Mouse (Mus musculus) intestine, embryonic 16.5 days (tissue): Measurements from ENCODE around the gene Dchs2. TPM values are rescaled to one million over a fixed set of nuclear protein-coding genes. Genes with fewer than 3 reads are reported as not detected.

Source experiments
- ATAC-seq: fragments of 200-750 bp; cut with Nextera tagmentation; 2 replicates; pipeline ENCODE4 v1.8.0; 2017; ENCODE audit warnings: moderate TSS enrichment, moderate library complexity
- H3K27ac ChIP-seq: fragments of 300-500 bp; sonication (generic); 2 replicates; pipeline ENCODE4 v1.5.1; 2014; ENCODE audit warnings: mild to moderate bottlenecking, low read length
- H3K27me3 ChIP-seq: fragments of 300-500 bp; sonication (generic); replicated peaks from 2 replicates; pipeline ENCODE4 v1.6.1; 2014; ENCODE audit warnings: low read length, control low read depth, mixed read lengths; ENCODE audit not compliant: control insufficient read depth, insufficient read depth
- H3K36me3 ChIP-seq: fragments of 300-500 bp; sonication (generic); 2 replicates; pipeline ENCODE4 v1.6.1; 2014; ENCODE audit warnings: low read length, control low read depth; ENCODE audit not compliant: control insufficient read depth, insufficient read depth
- H3K4me1 ChIP-seq: fragments of 300-500 bp; sonication (generic); 2 replicates; pipeline ENCODE4 v1.6.1; 2014; ENCODE audit warnings: low read length, control low read depth, mixed read lengths; ENCODE audit not compliant: control insufficient read depth, insufficient read depth
- H3K4me2 ChIP-seq: fragments of 300-500 bp; sonication (generic); 2 replicates; pipeline ENCODE4 v1.6.1; 2014; ENCODE audit warnings: low read depth, low read length, control low read depth
- H3K4me3 ChIP-seq: fragments of 300-500 bp; sonication (generic); 2 replicates; pipeline ENCODE4 v1.5.1; 2014; ENCODE audit warnings: mild to moderate bottlenecking, low read length
- H3K9ac ChIP-seq: fragments of 300-500 bp; sonication (generic); 2 replicates; pipeline ENCODE4 v1.6.1; 2014; ENCODE audit warnings: low read depth, low read length
- H3K9me3 ChIP-seq: fragments of 300-500 bp; sonication (generic); 2 replicates; pipeline ENCODE4 v1.6.1; 2016; ENCODE audit warnings: low read length, control low read depth; ENCODE audit not compliant: control insufficient read depth
- WGBS: fragments of 180-500 bp; shearing (Covaris S2); extraction: QIAGEN DNeasy Blood & Tissue Kit; methylation state at CpG from one replicate; pipeline ENCODE4 v1.1.7; 2014; 5-methylcytosine and 5-hydroxymethylcytosine counted together
- polyA plus RNA-seq: library from polyadenylated mRNA; unstranded; fragments of >200 nt; fragmentation: Nextera tagmentation; extraction: Ambion mirVana; gene quantifications from 2 replicates; pipeline ENCODE4 v1.2.1, GENCODE M21; 2015

Gene Dchs2
- polyA plus RNA-seq = 0.06 and 0.12 TPM in 2 replicates

- WGBS = under 1% methylated on average over 55 of the region's 55 CpGs
- Histone ChIP-seq H3K36me3 (no peaks in the 10 kb centered on the region), H3K4me2 (peak within 1 kb of the TSS; percentile 97), H3K9me3 (no peaks in the 10 kb centered on the region), H3K4me1 (peaks cover 23% of the 10 kb centered on the region), H3K9ac (peak within 1 kb of the TSS; percentile 61), H3K27ac (no peak within 1 kb of the TSS), H3K4me3 (peak within 1 kb of the TSS; percentile 58), H3K27me3 (peaks cover 46% of the 10 kb centered on the region)
- peak; percentile 34; the same call in 1 of the 2 replicates for ATAC-seq
Measured at GRCm38 (mm10) chr3:83127726-83128448, at the start of gene Dchs2. Gene Dchs2, plus strand, starts transcription at chr3:83127948.

GRCm38 (mm10) chr3:83080567-83081055, 47.1 kb upstream of the Dchs2 start:
- no peaks in the 10 kb centered on the region for H3K27me3 ChIP-seq
- H3K9ac ChIP-seq = peak overlapping the region; percentile 48; the same call in 1 of the 2 replicates
- ATAC-seq = peak; percentile 80
- no peaks in the 10 kb centered on the region for H3K4me1 ChIP-seq
- H3K4me3 ChIP-seq = peak overlapping the region; percentile 47
- no peaks in the 10 kb centered on the region for H3K36me3 ChIP-seq
- H3K27ac ChIP-seq = no peak overlapping the region
- peak overlapping the region; percentile 76 for H3K4me2 ChIP-seq
- H3K9me3 ChIP-seq = no peaks in the 10 kb centered on the region
- 3% methylated on average over 11 of the region's 11 CpGs for WGBS

DNA sequence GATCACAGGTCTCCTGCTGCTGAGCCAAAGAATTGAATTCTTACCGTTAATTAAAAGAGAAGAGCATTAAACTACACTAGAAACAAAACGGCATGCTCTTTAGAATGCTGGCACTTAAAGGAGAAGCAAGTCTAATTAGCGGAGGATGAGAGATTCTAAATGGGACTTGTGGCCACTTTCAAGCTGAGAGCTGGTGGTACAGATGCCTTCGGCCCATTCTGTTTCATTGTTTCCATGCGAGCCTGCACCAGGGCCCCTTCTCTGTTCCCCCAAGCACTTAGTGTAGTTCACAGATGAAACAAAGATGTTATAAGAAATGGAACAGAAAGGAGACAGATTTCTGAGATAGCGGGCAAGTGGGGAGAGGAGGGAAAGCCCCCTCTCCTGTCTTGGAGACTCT, 30.2 kb upstream of the Dchs2 start:
- ATAC-seq = no peak
- H3K9me3 ChIP-seq = no peaks in the 10 kb centered on the region
- no peak overlapping the region for H3K4me2 ChIP-seq
- H3K27me3 ChIP-seq = no peaks in the 10 kb centered on the region
- no peak overlapping the region for H3K9ac ChIP-seq
- no peaks in the 10 kb centered on the region for H3K4me1 ChIP-seq
- H3K27ac ChIP-seq = no peak overlapping the region
- H3K36me3 ChIP-seq = no peaks in the 10 kb centered on the region
- 78% methylated on average over 6 of the region's 6 CpGs for WGBS
- H3K4me3 ChIP-seq = no peak overlapping the region

DNA sequence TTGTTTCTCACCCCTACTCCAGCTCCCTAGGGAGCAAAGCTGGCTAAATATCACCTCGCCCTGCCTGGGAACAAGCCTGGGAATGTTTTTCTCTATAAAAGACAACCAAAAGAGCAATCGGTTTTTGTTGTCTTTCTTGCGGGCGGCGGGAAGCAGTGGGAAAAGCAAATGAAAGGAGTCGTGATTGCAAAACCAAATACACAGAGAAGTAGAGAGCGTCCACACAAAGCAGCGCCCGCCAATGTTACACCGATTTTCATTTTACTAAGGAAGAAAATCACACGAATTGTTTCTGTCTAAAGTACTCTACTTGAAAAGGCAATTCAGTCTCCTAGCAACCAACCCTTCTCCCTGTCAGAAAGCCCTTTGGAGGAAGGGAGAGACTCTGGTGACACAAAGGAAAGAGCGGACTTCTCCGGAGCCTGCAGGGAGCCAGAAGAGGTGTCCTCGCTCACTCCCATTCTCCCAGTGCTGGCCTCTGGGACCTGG, 29.2 kb upstream of the Dchs2 start:
- Histone ChIP-seq H3K4me2 (peak overlapping the region; percentile 38), H3K27ac (no peak overlapping the region), H3K9ac (no peak overlapping the region), H3K36me3 (no peaks in the 10 kb centered on the region), H3K27me3 (no peaks in the 10 kb centered on the region), H3K4me3 (peak overlapping the region; percentile 30), H3K9me3 (no peaks in the 10 kb centered on the region), H3K4me1 (no peaks in the 10 kb centered on the region)
- WGBS = 9% methylated on average over 14 of the region's 14 CpGs
- no peak for ATAC-seq

DNA sequence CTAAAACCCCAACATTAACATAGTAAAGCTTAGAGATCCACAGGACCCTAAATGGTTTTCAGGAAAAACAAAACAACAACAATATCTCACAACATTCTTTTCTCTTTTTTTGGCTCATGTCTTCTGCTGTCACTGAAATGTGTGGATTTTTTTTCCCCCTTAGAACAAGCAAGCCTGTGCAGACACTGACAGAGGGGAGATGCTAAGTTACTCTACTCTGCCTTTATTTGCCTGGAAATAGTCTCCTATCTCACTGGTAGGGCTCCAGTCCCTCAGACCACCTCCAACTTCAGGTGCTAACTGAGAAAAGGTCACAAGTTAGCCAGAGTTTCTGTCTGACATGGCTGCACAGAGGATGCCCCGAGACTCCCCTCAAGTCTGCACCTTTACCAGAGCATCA, 28.6 kb upstream of the Dchs2 start:
- ATAC-seq = no peak
- H3K27ac ChIP-seq = no peak overlapping the region
- 82% methylated on average over 1 of the region's 1 CpGs for WGBS
- no peaks in the 10 kb centered on the region for H3K9me3 ChIP-seq
- no peak overlapping the region for H3K4me3 ChIP-seq
- no peak overlapping the region for H3K9ac ChIP-seq
- H3K27me3 ChIP-seq = no peaks in the 10 kb centered on the region
- H3K4me2 ChIP-seq = peak overlapping the region; percentile 38; the same call in 1 of the 2 replicates
- no peaks in the 10 kb centered on the region for H3K36me3 ChIP-seq
- H3K4me1 ChIP-seq = no peaks in the 10 kb centered on the region

- H3K4me1 ChIP-seq = no peaks in the 10 kb centered on the region
- no peak overlapping the region for H3K9ac ChIP-seq
- no peak for ATAC-seq
- no peaks in the 10 kb centered on the region for H3K36me3 ChIP-seq
- H3K4me2 ChIP-seq = no peak overlapping the region
- no peak overlapping the region for H3K27ac ChIP-seq
- no peak overlapping the region for H3K4me3 ChIP-seq
- 78% methylated on average over 6 of the region's 6 CpGs for WGBS
- H3K9me3 ChIP-seq = no peaks in the 10 kb centered on the region
- no peaks in the 10 kb centered on the region for H3K27me3 ChIP-seq
Measured at GRCm38 (mm10) chr3:83099651-83100050, 28.1 kb upstream of the Dchs2 start.

- Histone ChIP-seq H3K27me3 (no peaks in the 10 kb centered on the region), H3K9ac (no peak overlapping the region), H3K36me3 (no peaks in the 10 kb centered on the region), H3K4me3 (no peak overlapping the region), H3K9me3 (no peaks in the 10 kb centered on the region), H3K4me1 (no peaks in the 10 kb centered on the region), H3K27ac (no peak overlapping the region), H3K4me2 (no peak overlapping the region)
- ATAC-seq = no peak
- WGBS = 88% methylated on average over 6 of the region's 6 CpGs
Measured at GRCm38 (mm10) chr3:83102286-83102685, 25.5 kb upstream of the Dchs2 start.

- Histone ChIP-seq H3K27ac (no peak overlapping the region), H3K9me3 (no peaks in the 10 kb centered on the region), H3K27me3 (no peaks in the 10 kb centered on the region), H3K4me3 (no peak overlapping the region), H3K36me3 (no peaks in the 10 kb centered on the region), H3K4me2 (no peak overlapping the region), H3K9ac (no peak overlapping the region), H3K4me1 (no peaks in the 10 kb centered on the region)
- WGBS = 34% methylated on average over 4 of the region's 4 CpGs
- ATAC-seq = no peak
Measured at GRCm38 (mm10) chr3:83110163-83110562, 17.6 kb upstream of the Dchs2 start.

- Histone ChIP-seq H3K4me3 (no peak overlapping the region), H3K9me3 (no peaks in the 10 kb centered on the region), H3K27me3 (no peaks in the 10 kb centered on the region), H3K4me1 (no peaks in the 10 kb centered on the region), H3K36me3 (no peaks in the 10 kb centered on the region), H3K27ac (no peak overlapping the region), H3K4me2 (no peak overlapping the region), H3K9ac (no peak overlapping the region)
- WGBS = 60% methylated on average over 7 of the region's 7 CpGs
- ATAC-seq = no peak
Measured at GRCm38 (mm10) chr3:83111485-83112261, 16.1 kb upstream of the Dchs2 start.
